Mouse (Mus musculus) megakaryocyte, embryonic 14.5 days (primary cell): ENCODE results near the gene Myh7b.

Source experiments
- FLI1 ChIP-seq: IDR thresholded peaks from 2 replicates; pipeline ENCODE4 v1.6.1; 2012; ENCODE audit warnings: low read length, inconsistent platforms, mixed read lengths
- GATA1 ChIP-seq: IDR thresholded peaks from 3 replicates; pipeline ENCODE4 v1.6.1; 2012; ENCODE audit warnings: mixed read lengths, low read length, inconsistent platforms, borderline replicate concordance

DNA sequence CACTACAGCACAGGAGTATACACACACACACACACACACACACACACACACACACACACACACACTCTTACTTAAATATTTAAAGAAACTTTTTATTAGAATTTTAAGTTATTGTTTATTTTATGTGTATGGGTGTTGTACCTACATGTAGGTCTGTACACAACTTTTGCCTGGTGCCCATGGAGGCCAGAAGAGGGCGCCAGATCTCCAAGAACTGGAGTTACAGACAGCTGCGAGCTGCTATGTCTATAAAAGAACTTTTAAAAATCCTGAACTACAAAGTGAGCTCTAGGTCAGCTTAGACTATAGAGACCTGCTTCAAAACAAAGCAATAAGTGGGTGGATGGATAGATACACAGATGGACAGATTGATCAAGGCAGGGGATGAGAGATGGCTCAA lies 62.5 kb downstream of the Myh7b start:
- no peak for TF ChIP-seq FLI1
- no peak for TF ChIP-seq GATA1
